Mouse (Mus musculus): ENCODE results near the gene H2-DMb1. TPM values are rescaled to one million over a fixed set of nuclear protein-coding genes. Genes with fewer than 3 reads are reported as not detected.

H2-DMb1 gene
- polyA plus RNA-seq, 1 experiment from 2014 or later, result 4.2 TPM

GRCm38 (mm10) chr17:34200047-34200446, 47.2 kb downstream of the H2-DMb1 start:
- 87% methylated on average over 10 of the region's 10 CpGs for WGBS
- Histone ChIP-seq H3K36me3 (ENCODE audit: control insufficient read depth, insufficient read depth, low read length) (no peaks in the 10 kb centered on the region), H3K27me3 (ENCODE audit: control insufficient read depth, insufficient read depth, low read length) (peaks cover 56% of the 10 kb centered on the region), H3K4me3 (ENCODE audit: low read length) (no peak overlapping the region), H3K4me2 (replicated peaks; ENCODE audit: low read depth, low read length) (no peak overlapping the region), H3K4me1 (ENCODE audit: control insufficient read depth, insufficient read depth, low read length) (no peaks in the 10 kb centered on the region), H3K9me3 (ENCODE audit: control insufficient read depth, low read length) (no peaks in the 10 kb centered on the region), H3K9ac (ENCODE audit: low read depth, low read length) (no peak overlapping the region), H3K27ac (ENCODE audit: low read depth, low read length) (no peak overlapping the region)
- ATAC-seq (ENCODE audit: low FRiP score, low TSS enrichment), result no peak

GRCm38 (mm10) chr17:34200772-34201505, 48.1 kb downstream of the H2-DMb1 start:
- Histone ChIP-seq H3K9me3 (ENCODE audit: control insufficient read depth, low read length) (no peaks in the 10 kb centered on the region), H3K27me3 (ENCODE audit: control insufficient read depth, insufficient read depth, low read length) (peaks cover 58% of the 10 kb centered on the region), H3K27ac (ENCODE audit: low read depth, low read length) (no peak overlapping the region), H3K4me1 (ENCODE audit: control insufficient read depth, insufficient read depth, low read length) (no peaks in the 10 kb centered on the region), H3K9ac (ENCODE audit: low read depth, low read length) (no peak overlapping the region), H3K4me3 (ENCODE audit: low read length) (no peak overlapping the region), H3K36me3 (ENCODE audit: control insufficient read depth, insufficient read depth, low read length) (no peaks in the 10 kb centered on the region), H3K4me2 (replicated peaks; ENCODE audit: low read depth, low read length) (no peak overlapping the region)
- WGBS, result 85% methylated on average over 16 of the region's 16 CpGs
- no peak for ATAC-seq (ENCODE audit: low FRiP score, low TSS enrichment)

DNA sequence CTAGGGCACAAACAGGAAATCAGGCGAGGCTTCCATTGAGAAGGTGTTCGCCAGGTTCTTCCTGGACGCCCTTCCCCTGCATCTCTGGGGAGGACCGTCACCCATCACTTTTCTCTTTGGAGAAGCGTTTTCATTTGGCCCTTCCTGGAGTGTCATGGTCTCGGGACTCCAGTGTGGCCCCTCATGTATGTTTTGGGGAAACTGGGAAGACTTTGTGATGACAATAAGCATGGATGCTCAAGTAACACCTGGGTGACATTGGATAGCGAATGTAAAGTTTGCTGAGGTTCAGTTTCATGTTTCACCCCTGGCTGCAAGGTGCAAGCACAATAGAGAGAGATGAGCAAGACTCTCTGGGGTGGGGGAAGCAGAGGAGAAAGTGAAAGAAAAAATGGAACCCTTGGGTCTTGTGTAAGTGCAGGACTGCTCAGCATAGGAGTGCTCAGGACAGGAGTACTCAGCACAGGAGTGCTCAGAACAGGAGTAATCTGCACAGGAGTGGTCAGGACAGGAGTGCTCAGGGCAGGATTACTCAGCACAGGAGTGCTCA, 48.7 kb downstream of the H2-DMb1 start:
- Histone ChIP-seq H3K4me3 (ENCODE audit: low read length) (no peak overlapping the region), H3K27me3 (ENCODE audit: control insufficient read depth, insufficient read depth, low read length) (peaks cover 59% of the 10 kb centered on the region), H3K4me1 (ENCODE audit: control insufficient read depth, insufficient read depth, low read length) (no peaks in the 10 kb centered on the region), H3K36me3 (ENCODE audit: control insufficient read depth, insufficient read depth, low read length) (no peaks in the 10 kb centered on the region), H3K9me3 (ENCODE audit: control insufficient read depth, low read length) (no peaks in the 10 kb centered on the region), H3K4me2 (replicated peaks; ENCODE audit: low read depth, low read length) (no peak overlapping the region), H3K9ac (ENCODE audit: low read depth, low read length) (no peak overlapping the region), H3K27ac (ENCODE audit: low read depth, low read length) (no peak overlapping the region)
- no peak for ATAC-seq (ENCODE audit: low FRiP score, low TSS enrichment)
- 73% methylated on average over 7 of the region's 7 CpGs for WGBS

GRCm38 (mm10) chr17:34202760-34203442, 50.0 kb downstream of the H2-DMb1 start:
- Histone ChIP-seq H3K36me3 (ENCODE audit: control insufficient read depth, insufficient read depth, low read length) (no peaks in the 10 kb centered on the region), H3K9me3 (ENCODE audit: control insufficient read depth, low read length) (no peaks in the 10 kb centered on the region), H3K9ac (ENCODE audit: low read depth, low read length) (no peak overlapping the region), H3K4me3 (ENCODE audit: low read length) (no peak overlapping the region), H3K27ac (ENCODE audit: low read depth, low read length) (no peak overlapping the region), H3K4me2 (replicated peaks; ENCODE audit: low read depth, low read length) (no peak overlapping the region), H3K27me3 (ENCODE audit: control insufficient read depth, insufficient read depth, low read length) (peaks cover 46% of the 10 kb centered on the region), H3K4me1 (ENCODE audit: control insufficient read depth, insufficient read depth, low read length) (no peaks in the 10 kb centered on the region)
- 0 out of 2 replicates have a peak, but pooled peaks have one; percentile 13 for ATAC-seq (ENCODE audit: low FRiP score, low TSS enrichment)
- WGBS, result 76% methylated on average over 4 of the region's 4 CpGs

DNA sequence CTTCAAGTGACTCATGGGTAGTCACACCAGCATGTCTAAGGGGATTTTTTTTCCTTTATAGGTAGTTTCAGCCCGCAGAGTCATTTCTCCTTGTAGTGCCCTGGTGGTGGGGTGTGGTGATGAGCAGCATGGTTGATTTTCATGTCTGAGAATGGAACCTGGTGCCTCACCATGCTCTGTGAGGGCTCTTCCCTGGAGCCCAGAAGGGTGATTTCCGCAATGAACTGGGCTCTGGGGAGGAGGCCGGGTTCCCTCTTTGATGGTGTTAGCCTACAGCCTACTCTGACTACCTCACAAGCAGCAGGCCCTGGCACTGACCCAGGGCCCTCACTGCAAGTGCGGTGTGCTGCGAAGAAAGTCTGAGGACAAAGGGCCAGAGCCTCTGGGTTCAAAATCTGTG, 50.6 kb downstream of the H2-DMb1 start, which contains the start of gene Tap2:
Gene Tap2, plus strand, starts transcription at position 84 of the 400 bp plus-strand sequence.
- Histone ChIP-seq H3K4me1 (ENCODE audit: control insufficient read depth, insufficient read depth, low read length) (no peaks in the 10 kb centered on the region), H3K4me3 (ENCODE audit: low read length) (peak within 1 kb of the TSS; percentile 63), H3K36me3 (ENCODE audit: control insufficient read depth, insufficient read depth, low read length) (no peaks in the 10 kb centered on the region), H3K27me3 (ENCODE audit: control insufficient read depth, insufficient read depth, low read length) (peaks cover 41% of the 10 kb centered on the region), H3K27ac (ENCODE audit: low read depth, low read length) (no peak within 1 kb of the TSS), H3K4me2 (replicated peaks; ENCODE audit: low read depth, low read length) (peak within 1 kb of the TSS; percentile 93), H3K9ac (ENCODE audit: low read depth, low read length) (peak within 1 kb of the TSS; percentile 56), H3K9me3 (ENCODE audit: control insufficient read depth, low read length) (no peaks in the 10 kb centered on the region)
- WGBS, result 76% methylated on average over 5 of the region's 5 CpGs
- ATAC-seq (ENCODE audit: low FRiP score, low TSS enrichment), result no peak

- no peaks in the 10 kb centered on the region for H3K36me3 ChIP-seq (ENCODE audit: control insufficient read depth, insufficient read depth, low read length)
- peak overlapping the region; percentile 63 for H3K4me3 ChIP-seq (ENCODE audit: low read length)
- ATAC-seq (ENCODE audit: low FRiP score, low TSS enrichment), result peak; percentile 72
- peaks cover 36% of the 10 kb centered on the region for H3K27me3 ChIP-seq (ENCODE audit: control insufficient read depth, insufficient read depth, low read length)
- WGBS, result 1% methylated on average over 44 of the region's 44 CpGs
- H3K4me1 ChIP-seq (ENCODE audit: control insufficient read depth, insufficient read depth, low read length), result no peaks in the 10 kb centered on the region
- H3K27ac ChIP-seq (ENCODE audit: low read depth, low read length), result no peak overlapping the region
- H3K9ac ChIP-seq (ENCODE audit: low read depth, low read length), result peak overlapping the region; percentile 56
- no peaks in the 10 kb centered on the region for H3K9me3 ChIP-seq (ENCODE audit: control insufficient read depth, low read length)
- peak overlapping the region; percentile 93 for H3K4me2 ChIP-seq (replicated peaks; ENCODE audit: low read depth, low read length)
Measured at GRCm38 (mm10) chr17:34204303-34205010, 51.6 kb downstream of the H2-DMb1 start.

DNA sequence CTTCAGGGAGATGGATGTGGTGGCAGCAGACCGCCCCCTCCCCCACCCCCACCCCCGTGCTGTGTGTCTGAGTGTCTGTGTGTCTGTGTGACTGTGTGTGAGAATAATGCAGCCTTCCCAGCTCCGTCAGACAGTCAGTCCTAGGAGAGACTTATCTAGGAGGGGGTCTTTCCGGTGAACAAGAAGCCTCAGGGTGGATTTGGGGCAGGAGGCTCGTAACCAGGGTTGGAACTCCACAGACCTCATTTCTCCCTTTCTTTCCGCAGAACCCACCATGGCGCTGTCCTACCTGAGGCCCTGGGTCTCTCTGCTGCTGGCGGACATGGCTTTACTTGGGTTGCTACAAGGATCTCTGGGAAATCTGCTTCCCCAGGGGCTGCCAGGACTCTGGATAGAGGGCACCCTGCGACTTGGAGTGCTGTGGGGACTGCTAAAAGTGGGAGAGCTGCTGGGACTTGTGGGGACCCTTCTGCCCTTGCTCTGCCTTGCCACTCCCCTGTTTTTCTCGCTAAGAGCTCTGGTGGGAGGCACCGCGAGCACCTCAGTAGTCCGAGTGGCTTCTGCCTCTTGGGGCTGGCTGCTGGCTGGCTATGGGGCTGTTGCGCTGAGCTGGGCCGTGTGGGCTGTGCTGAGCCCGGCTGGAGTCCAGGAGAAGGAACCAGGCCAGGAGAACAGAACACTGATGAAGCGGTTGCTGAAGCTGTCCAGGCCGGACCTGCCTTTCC, 52.3 kb downstream of the H2-DMb1 start:
- H3K27me3 ChIP-seq (ENCODE audit: control insufficient read depth, insufficient read depth, low read length), result peaks cover 33% of the 10 kb centered on the region
- H3K27ac ChIP-seq (ENCODE audit: low read depth, low read length), result no peak overlapping the region
- H3K4me2 ChIP-seq (replicated peaks; ENCODE audit: low read depth, low read length), result peak overlapping the region; percentile 93
- 17% methylated on average over 18 of the region's 18 CpGs for WGBS
- peak overlapping the region; percentile 63 for H3K4me3 ChIP-seq (ENCODE audit: low read length)
- H3K36me3 ChIP-seq (ENCODE audit: control insufficient read depth, insufficient read depth, low read length), result no peaks in the 10 kb centered on the region
- 0 out of 2 replicates have a peak, but pooled peaks have one; percentile 9 for ATAC-seq (ENCODE audit: low FRiP score, low TSS enrichment)
- peaks cover 4% of the 10 kb centered on the region; the same call in 1 of the 2 replicates for H3K9me3 ChIP-seq (ENCODE audit: control insufficient read depth, low read length)
- H3K4me1 ChIP-seq (ENCODE audit: control insufficient read depth, insufficient read depth, low read length), result no peaks in the 10 kb centered on the region
- H3K9ac ChIP-seq (ENCODE audit: low read depth, low read length), result peak overlapping the region; percentile 56

GRCm38 (mm10) chr17:34205746-34206176, 52.9 kb downstream of the H2-DMb1 start:
- peaks cover 35% of the 10 kb centered on the region for H3K27me3 ChIP-seq (ENCODE audit: control insufficient read depth, insufficient read depth, low read length)
- H3K4me2 ChIP-seq (replicated peaks; ENCODE audit: low read depth, low read length), result no peak overlapping the region
- ATAC-seq (ENCODE audit: low FRiP score, low TSS enrichment), result no peak

More at GRCm38 (mm10) chr17:34205746-34206176, 52.9 kb downstream of the H2-DMb1 start:
- no peak overlapping the region for H3K9ac ChIP-seq (ENCODE audit: low read depth, low read length)
- H3K4me3 ChIP-seq (ENCODE audit: low read length), result peak overlapping the region; percentile 63; the same call in 1 of the 2 replicates
- 28% methylated on average over 9 of the region's 9 CpGs for WGBS
- H3K27ac ChIP-seq (ENCODE audit: low read depth, low read length), result no peak overlapping the region
- peaks cover 4% of the 10 kb centered on the region; the same call in 1 of the 2 replicates for H3K9me3 ChIP-seq (ENCODE audit: control insufficient read depth, low read length)
- no peaks in the 10 kb centered on the region for H3K4me1 ChIP-seq (ENCODE audit: control insufficient read depth, insufficient read depth, low read length)
- H3K36me3 ChIP-seq (ENCODE audit: control insufficient read depth, insufficient read depth, low read length), result no peaks in the 10 kb centered on the region

Data from kidney, embryonic 14.5 days (tissue).